Mouse (Mus musculus): ENCODE results near the gene Hmgb1. TPM values are rescaled to one million over a fixed set of nuclear protein-coding genes. Genes with fewer than 3 reads are reported as not detected.
"Not testable (repeated sequence)": the region's sequence is repeated elsewhere in the genome, so short reads cannot be mapped to it uniquely, and the experiment has no call there.

The Hmgb1 gene
- polyA plus RNA-seq, 1 experiment = 30.2 TPM

- no peak for DNase-seq (ENCODE audit: low read depth, low spot score)
- WGBS = 67% methylated on average over 12 of the region's 12 CpGs
These were observed 31.5 kb downstream of the Hmgb1 start for GRCm38 (mm10) chr5:149152774-149153155.

DNA sequence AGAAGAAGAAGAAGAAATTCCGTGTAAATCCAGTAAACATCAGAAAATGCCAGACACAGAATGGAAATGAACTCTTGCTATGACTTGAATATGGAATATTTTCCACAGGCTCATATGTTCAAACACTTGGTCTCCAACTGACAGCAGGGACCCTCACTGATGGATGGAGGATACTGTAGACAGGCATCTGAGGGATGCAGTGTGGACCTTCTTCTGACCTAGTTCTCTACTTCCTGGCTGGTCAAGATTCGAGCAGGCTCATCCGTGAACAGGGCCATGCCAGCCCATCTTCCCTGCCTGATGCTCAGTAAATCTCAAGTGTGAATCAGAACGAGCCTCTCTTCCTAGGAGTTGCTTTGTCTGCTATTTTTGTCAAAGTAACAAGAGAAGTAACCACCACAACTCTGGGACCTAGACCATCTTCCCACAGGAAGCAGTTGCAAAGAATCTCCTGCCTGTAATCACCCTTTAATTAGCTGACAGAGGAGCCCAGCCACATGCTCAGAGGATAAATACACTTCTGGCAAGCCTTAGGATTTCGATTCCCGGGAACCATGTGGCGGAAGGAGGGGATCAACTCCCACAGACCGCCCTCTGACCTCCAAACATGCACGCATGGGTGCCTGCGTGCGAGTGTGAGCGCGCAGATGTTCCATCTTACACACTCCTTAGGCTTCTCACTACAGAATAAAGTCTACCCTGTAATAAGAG, 32.1 kb downstream of the Hmgb1 start:
- 52% methylated on average over 13 of the region's 13 CpGs for WGBS
- DNase-seq (ENCODE audit: low read depth, low spot score) = no peak

DNA sequence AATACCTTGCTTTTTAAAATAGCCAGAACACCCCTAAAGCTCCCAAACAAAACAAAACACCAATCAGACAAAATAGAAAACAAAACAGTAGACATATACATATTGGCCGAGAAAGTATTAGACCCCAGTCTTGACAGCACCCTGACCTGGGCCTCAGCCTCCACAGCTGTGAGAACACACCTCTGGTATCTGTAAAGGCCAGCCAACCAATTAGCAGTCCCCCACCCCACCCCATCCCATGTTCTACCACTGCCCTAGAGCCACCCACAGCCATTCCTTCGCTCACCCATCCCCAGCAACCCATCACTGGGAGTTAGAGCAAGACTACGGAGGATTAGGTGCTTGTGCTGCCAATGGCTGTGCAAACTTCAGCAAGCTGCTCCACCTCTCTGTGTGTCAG, 33.4 kb downstream of the Hmgb1 start:
- DNase-seq (ENCODE audit: low read depth, low spot score) = no peak
- 97% methylated on average over 3 of the region's 3 CpGs for WGBS

- no peak for DNase-seq (ENCODE audit: low read depth, low spot score)
- 75% methylated on average over 8 of the region's 8 CpGs for WGBS
These were observed 36.8 kb downstream of the Hmgb1 start for GRCm38 (mm10) chr5:149147386-149148000.

DNA sequence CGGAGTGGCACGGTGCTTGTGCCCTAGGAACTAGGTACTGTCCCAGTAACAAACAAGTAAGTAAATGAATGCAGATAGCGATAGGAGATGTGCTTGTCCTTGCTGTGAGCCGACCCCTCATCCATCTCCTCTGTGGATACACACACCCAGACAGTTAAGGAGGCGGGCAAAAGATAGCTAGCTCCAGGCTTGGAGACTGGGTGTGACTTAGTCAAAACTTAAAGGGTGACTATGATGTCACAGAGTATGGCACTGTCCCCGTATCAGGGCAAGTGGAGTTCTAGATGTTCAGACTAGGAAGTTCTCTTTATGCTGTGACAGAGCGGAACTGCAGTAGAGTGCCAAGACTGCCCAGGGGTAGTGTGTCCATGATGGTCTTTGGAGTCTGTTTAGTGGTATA, 37.6 kb downstream of the Hmgb1 start:
- 85% methylated on average over 7 of the region's 7 CpGs for WGBS
- no peak for DNase-seq (ENCODE audit: low read depth, low spot score)

DNA sequence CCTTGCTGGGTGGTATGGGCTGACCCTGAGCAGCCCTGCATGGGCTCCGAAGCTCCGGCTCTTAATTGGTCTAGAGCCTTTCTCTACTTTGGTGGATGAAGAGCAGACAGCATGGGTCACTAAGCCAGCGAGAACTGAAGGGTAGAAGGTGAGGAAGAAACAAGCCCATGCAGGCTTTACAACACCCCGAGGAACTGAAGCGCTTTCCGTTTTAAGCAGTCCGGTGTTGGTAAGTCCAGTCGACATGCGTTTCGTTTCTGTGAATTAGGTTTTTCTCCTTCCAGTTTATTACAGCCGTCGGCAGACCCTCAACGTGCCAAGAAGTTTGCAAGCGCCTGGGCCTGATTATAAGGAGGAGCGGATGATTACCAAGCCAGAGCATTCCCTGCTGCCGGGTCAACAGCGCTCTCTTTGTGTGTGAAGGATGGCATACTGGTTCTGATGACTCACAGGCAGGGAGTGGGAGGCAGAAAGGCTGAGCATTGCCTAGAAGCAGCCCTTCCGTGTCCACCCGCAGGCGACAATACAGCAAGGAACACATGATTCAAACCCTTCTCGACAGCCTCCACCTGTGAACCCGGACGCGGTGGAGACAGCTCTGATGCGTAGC, 40.4 kb downstream of the Hmgb1 start:
- DNase-seq (ENCODE audit: low read depth, low spot score) = no peak
- WGBS = 58% methylated on average over 25 of the region's 25 CpGs

DNA sequence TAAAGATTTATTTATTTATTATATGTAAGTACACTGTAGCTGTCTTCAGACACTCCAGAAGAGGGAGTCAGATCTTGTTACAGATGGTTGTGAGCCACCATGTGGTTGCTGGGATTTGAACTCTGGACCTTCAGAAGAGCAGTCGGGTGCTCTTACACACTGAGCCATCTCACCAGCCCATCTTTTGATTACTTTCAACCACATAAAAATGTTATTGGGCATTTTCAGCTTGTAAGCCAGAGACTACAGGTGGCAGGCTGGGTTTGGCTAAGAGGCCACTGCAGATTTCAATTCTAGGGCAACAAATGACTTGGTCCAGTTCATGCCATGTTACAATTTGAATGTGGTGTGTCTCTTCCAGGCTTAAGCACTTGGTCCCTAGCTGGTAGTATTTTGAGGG, 43.1 kb downstream of the Hmgb1 start:
- WGBS = 74% methylated on average over 1 of the region's 1 CpGs
- not testable (repeated sequence) for DNase-seq (ENCODE audit: low read depth, low spot score)

DNA sequence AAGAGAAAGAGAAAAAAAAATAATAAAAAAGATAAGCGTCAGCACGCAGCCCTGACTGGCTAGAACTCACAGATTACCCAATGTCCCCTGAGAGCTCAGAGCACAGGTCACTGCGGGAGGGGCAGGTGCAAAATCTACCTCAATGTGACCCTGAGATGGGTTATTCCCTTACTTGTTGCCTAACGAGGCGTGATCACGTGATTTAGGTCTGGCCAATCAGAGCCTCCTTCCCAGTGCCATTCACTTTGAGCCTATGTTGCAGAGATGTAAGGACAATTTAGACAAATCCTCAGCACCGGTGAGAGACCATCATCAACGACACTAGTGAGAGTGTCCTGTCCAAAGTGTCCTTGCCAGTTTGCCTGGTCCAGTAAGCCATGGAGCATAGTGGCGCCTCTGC, 44.0 kb downstream of the Hmgb1 start:
- no peak for DNase-seq (ENCODE audit: low read depth, low spot score)
- 67% methylated on average over 9 of the region's 9 CpGs for WGBS

- not testable (repeated sequence) for DNase-seq (ENCODE audit: low read depth, low spot score)
- 93% methylated on average over 6 of the region's 6 CpGs for WGBS
These were observed 46.2 kb downstream of the Hmgb1 start for GRCm38 (mm10) chr5:149138087-149138486.

GRCm38 (mm10) chr5:149137447-149137846, 46.8 kb downstream of the Hmgb1 start:
- no peak for DNase-seq (ENCODE audit: low read depth, low spot score)
- WGBS = 28% methylated on average over 3 of the region's 3 CpGs

DNA sequence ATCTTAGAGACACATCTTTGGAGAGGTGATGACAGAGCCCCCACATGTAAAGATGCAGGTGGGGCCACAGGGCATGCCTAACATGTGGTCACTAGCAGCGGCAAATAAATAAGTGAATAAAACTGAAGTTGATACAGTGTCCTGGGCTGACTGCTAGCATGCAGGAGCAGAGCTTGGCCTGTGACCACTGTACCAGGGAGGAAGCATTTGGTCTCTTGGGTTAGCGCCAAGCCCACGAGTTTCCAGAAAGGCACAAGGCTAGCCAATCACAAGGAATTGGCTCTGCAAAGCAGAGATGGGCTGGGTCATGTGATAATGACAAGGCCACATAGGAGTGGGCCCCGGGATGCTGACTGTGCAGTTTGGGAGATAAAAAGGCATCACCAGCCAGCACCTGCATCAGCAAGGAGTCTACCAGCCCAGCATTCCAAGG, 47.3 kb downstream of the Hmgb1 start:
- WGBS = 47% methylated on average over 4 of the region's 4 CpGs

GRCm38 (mm10) chr5:149135455-149136354, 48.6 kb downstream of the Hmgb1 start:
- DNase-seq (ENCODE audit: low read depth, low spot score) = no peak
- WGBS = 79% methylated on average over 10 of the region's 10 CpGs

More for the DNA sequence above, 47.3 kb downstream of the Hmgb1 start:
- DNase-seq (ENCODE audit: low read depth, low spot score) = no peak

DNA sequence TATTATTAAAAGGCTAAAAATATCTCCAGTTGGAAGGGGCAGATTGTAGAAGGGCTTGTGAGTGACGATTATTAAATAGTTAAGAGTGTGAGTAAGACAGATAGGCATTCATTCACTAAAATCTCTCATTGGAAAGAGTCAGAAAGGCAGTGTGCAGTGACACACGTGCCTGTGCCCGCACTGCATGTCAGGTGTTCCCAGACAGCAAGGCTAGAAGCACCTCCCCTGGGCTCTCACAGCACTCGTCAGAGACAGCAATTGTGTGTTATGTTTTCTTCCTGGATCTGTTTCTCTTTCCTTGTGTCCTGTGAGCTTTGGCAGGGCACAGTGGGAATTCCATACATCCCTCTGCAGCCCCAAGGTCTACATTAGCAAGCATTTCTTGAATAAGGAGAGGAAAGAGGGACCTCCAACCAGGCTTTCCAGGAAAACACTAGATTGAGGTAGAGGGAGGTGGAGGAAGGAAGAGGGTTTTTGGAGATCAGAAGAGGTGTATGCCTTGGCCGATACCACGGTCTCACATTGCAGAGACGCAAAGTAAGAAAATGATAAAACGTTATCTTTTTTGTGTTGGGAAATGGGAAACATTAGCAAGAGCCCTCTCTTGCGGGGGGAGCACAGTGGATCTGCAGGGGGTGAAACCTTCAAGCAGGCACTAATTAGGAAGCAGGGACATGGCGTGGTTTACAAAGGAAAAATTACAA, 49.4 kb downstream of the Hmgb1 start:
- 74% methylated on average over 10 of the region's 10 CpGs for WGBS

DNA sequence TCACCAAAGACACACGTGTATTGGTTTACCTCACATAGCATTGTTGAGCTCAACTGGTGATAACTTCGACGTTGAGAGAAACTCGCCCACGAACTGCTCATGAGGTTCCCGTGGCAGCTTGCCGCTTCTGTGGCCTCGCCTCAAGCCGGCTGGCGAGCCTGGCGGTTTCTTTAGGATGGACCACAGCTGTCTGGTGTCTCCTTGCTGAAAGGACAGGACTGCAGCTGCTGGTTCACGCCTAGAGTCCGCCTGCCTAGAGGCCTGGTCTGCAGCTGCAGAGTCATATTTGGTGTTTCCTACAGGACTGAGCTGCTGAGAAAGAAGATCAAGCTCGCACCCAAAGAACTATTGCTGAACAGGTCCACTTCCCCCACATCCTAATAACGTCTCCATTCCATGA, 55.8 kb downstream of the Hmgb1 start:
- DNase-seq (ENCODE audit: low read depth, low spot score) = no peak
- WGBS = 65% methylated on average over 15 of the region's 15 CpGs

More for the DNA sequence above, 49.4 kb downstream of the Hmgb1 start:
- DNase-seq (ENCODE audit: low read depth, low spot score) = no peak

DNA sequence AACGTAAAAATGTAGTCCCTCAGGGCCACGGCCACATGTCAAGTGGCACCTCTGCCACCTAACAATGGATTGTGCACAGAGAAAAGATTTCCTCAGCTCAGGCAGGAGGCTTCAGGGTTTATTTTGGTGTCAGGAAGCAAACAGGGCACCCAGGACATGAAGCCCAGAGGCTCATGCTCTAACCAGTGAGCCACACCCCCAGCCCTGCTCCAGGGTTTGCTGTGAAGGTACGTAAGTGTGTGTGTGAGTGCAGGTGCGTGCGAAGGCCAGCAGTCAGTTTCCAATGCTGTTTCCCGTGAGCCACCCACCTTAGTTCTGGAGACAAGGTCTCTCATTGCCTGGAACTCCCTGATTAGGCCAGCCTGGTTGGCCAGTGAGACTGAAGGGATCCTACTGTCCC, 60.5 kb downstream of the Hmgb1 start:
- 86% methylated on average over 6 of the region's 6 CpGs for WGBS

GRCm38 (mm10) chr5:149119341-149119881, 64.9 kb downstream of the Hmgb1 start:
- DNase-seq (ENCODE audit: low read depth, low spot score) = no peak
- WGBS = 80% methylated on average over 16 of the region's 16 CpGs

More for the DNA sequence above, 60.5 kb downstream of the Hmgb1 start:
- DNase-seq (ENCODE audit: low read depth, low spot score) = no peak

GRCm38 (mm10) chr5:149117815-149118547, 66.3 kb downstream of the Hmgb1 start:
- DNase-seq (ENCODE audit: low read depth, low spot score) = no peak
- WGBS = 52% methylated on average over 7 of the region's 7 CpGs

DNA sequence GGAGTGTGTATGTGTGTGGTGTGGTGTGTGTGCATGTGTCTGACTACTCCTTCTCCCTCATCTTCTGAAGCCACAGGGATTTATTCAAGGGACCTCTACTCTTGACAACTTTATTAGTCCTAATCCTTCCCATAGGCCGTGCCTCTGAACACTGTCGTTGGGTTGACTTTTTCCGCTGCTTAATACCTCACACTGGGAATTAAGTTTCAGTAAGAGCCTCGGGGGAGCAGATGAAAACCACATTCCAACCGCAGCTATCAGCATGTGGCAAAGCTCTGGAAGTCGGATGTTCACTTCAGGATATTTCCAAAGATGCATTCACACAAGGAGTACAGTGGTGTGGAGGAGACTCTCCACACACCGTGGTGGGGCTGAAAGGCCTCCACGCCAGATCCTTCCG, 69.7 kb downstream of the Hmgb1 start:
- WGBS = 78% methylated on average over 9 of the region's 9 CpGs

More for the DNA sequence above, 69.7 kb downstream of the Hmgb1 start:
- no peak for DNase-seq (ENCODE audit: low read depth, low spot score)
